Mouse (Mus musculus) limb, embryonic 12.5 days (tissue): Measurements from ENCODE around the gene Rhobtb1. TPM values are rescaled to one million over a fixed set of nuclear protein-coding genes. Genes with fewer than 3 reads are reported as not detected.

Source experiments
- ATAC-seq: fragments of 200-750 bp; cut with Nextera tagmentation; 2 replicates; pipeline ENCODE4 v1.8.0; 2017; ENCODE audit warnings: low read depth, moderate TSS enrichment; ENCODE audit not compliant: insufficient number of reproducible peaks, insufficient read depth, low FRiP score, low TSS enrichment
- H3K27ac ChIP-seq: fragments of 300-500 bp; sonication (generic); 2 replicates; pipeline ENCODE4 v1.5.1; 2016; ENCODE audit warnings: mild to moderate bottlenecking, moderate library complexity
- H3K27me3 ChIP-seq: fragments of 300-500 bp; sonication (generic); 2 replicates; pipeline ENCODE4 v1.6.1; 2016; ENCODE audit warnings: mild to moderate bottlenecking, moderate library complexity
- H3K36me3 ChIP-seq: fragments of 300-500 bp; sonication (generic); 2 replicates; pipeline ENCODE4 v1.6.1; 2016; ENCODE audit warnings: mild to moderate bottlenecking, moderate library complexity
- H3K4me1 ChIP-seq: fragments of 300-500 bp; sonication (generic); replicated peaks from 2 replicates; pipeline ENCODE4 v1.6.1; 2016
- H3K4me2 ChIP-seq: fragments of 300-500 bp; sonication (generic); 2 replicates; pipeline ENCODE4 v1.6.1; 2016; ENCODE audit warnings: mild to moderate bottlenecking, moderate library complexity
- H3K4me3 ChIP-seq: fragments of 300-500 bp; sonication (generic); replicated peaks from 2 replicates; pipeline ENCODE4 v1.5.1; 2016; ENCODE audit warnings: mild to moderate bottlenecking
- H3K9ac ChIP-seq: fragments of 300-500 bp; sonication (generic); replicated peaks from 2 replicates; pipeline ENCODE4 v1.6.1; 2016; ENCODE audit warnings: mild to moderate bottlenecking, moderate library complexity
- H3K9me3 ChIP-seq: fragments of 300-500 bp; sonication (generic); 2 replicates; pipeline ENCODE4 v1.6.1; 2016; ENCODE audit warnings: mild to moderate bottlenecking, moderate library complexity
- WGBS: fragments of 180-500 bp; shearing (Covaris S2); methylation state at CpG from one replicate; pipeline ENCODE4 v1.1.7; 2016; 5-methylcytosine and 5-hydroxymethylcytosine counted together
- polyA plus RNA-seq: library from polyadenylated mRNA; unstranded; fragments of >200 nt; fragmentation: Nextera tagmentation; extraction: Ambion mirVana; gene quantifications from 2 replicates; pipeline ENCODE4 v1.2.1, GENCODE M21; 2016

Gene Rhobtb1
- polyA plus RNA-seq = 29.9 and 33.0 TPM in 2 replicates

GRCm38 (mm10) chr10:69151045-69151444 lies at the start of gene Rhobtb1:
Rhobtb1 (plus strand) TSS chr10:69151434.
- H3K27ac ChIP-seq = no peak within 1 kb of the TSS
- no peaks in the 10 kb centered on the region for H3K36me3 ChIP-seq
- H3K9me3 ChIP-seq = no peaks in the 10 kb centered on the region
- WGBS = 86% methylated on average over 20 of the region's 20 CpGs
- no peak within 1 kb of the TSS for H3K4me2 ChIP-seq
- H3K9ac ChIP-seq = no peak within 1 kb of the TSS
- H3K27me3 ChIP-seq = no peaks in the 10 kb centered on the region
- H3K4me3 ChIP-seq = no peak within 1 kb of the TSS
- H3K4me1 ChIP-seq = no peaks in the 10 kb centered on the region
- no peak for ATAC-seq

- Histone ChIP-seq H3K27ac (no peak overlapping the region), H3K9ac (no peak overlapping the region), H3K27me3 (no peaks in the 10 kb centered on the region), H3K4me2 (no peak overlapping the region), H3K9me3 (no peaks in the 10 kb centered on the region), H3K4me3 (no peak overlapping the region), H3K36me3 (no peaks in the 10 kb centered on the region), H3K4me1 (no peaks in the 10 kb centered on the region)
- no peak for ATAC-seq
- 72% methylated on average over 4 of the region's 4 CpGs for WGBS
These were observed 49.2 kb upstream of the Rhobtb1 start for GRCm38 (mm10) chr10:69101988-69102387.

- Histone ChIP-seq H3K36me3 (no peaks in the 10 kb centered on the region), H3K4me2 (no peak overlapping the region), H3K9me3 (no peaks in the 10 kb centered on the region), H3K27me3 (no peaks in the 10 kb centered on the region), H3K4me1 (peaks cover 8% of the 10 kb centered on the region; the same call in 1 of the 2 replicates), H3K9ac (no peak overlapping the region), H3K4me3 (no peak overlapping the region), H3K27ac (no peak overlapping the region)
- ATAC-seq = no peak
- WGBS = 76% methylated on average over 12 of the region's 12 CpGs
These were observed 46.9 kb upstream of the Rhobtb1 start for GRCm38 (mm10) chr10:69104143-69104882.

GRCm38 (mm10) chr10:69104883-69105225 lies 46.4 kb upstream of the Rhobtb1 start:
- WGBS = 70% methylated on average over 9 of the region's 9 CpGs
- Histone ChIP-seq H3K9me3 (no peaks in the 10 kb centered on the region), H3K4me2 (no peak overlapping the region), H3K9ac (no peak overlapping the region), H3K36me3 (no peaks in the 10 kb centered on the region), H3K27me3 (no peaks in the 10 kb centered on the region), H3K4me1 (peaks cover 8% of the 10 kb centered on the region; the same call in 1 of the 2 replicates), H3K27ac (no peak overlapping the region), H3K4me3 (no peak overlapping the region)
- ATAC-seq = no peak

- Histone ChIP-seq H3K9ac (no peak overlapping the region), H3K36me3 (no peaks in the 10 kb centered on the region), H3K27me3 (no peaks in the 10 kb centered on the region), H3K4me3 (no peak overlapping the region), H3K4me1 (peaks cover 8% of the 10 kb centered on the region; the same call in 1 of the 2 replicates), H3K4me2 (no peak overlapping the region), H3K27ac (no peak overlapping the region), H3K9me3 (0 out of 2 replicates have a peak, but pooled peaks cover 4% of the 10 kb centered on the region)
- no peak for ATAC-seq
- 84% methylated on average over 1 of the region's 1 CpGs for WGBS
These were observed 44.4 kb upstream of the Rhobtb1 start for GRCm38 (mm10) chr10:69106796-69107195.

GRCm38 (mm10) chr10:69107253-69107652 lies 44.0 kb upstream of the Rhobtb1 start:
- H3K27ac ChIP-seq = no peak overlapping the region
- H3K36me3 ChIP-seq = no peaks in the 10 kb centered on the region
- no peak overlapping the region for H3K4me3 ChIP-seq
- H3K9ac ChIP-seq = no peak overlapping the region
- no peak for ATAC-seq
- H3K4me2 ChIP-seq = no peak overlapping the region
- peaks cover 8% of the 10 kb centered on the region; the same call in 1 of the 2 replicates for H3K4me1 ChIP-seq
- no peaks in the 10 kb centered on the region for H3K27me3 ChIP-seq
- WGBS = 63% methylated on average over 8 of the region's 8 CpGs
- H3K9me3 ChIP-seq = 0 out of 2 replicates have a peak, but pooled peaks cover 4% of the 10 kb centered on the region

GRCm38 (mm10) chr10:69114384-69114783 lies 36.9 kb upstream of the Rhobtb1 start:
- H3K36me3 ChIP-seq = no peaks in the 10 kb centered on the region
- 0 out of 2 replicates have a peak, but pooled peaks cover 7% of the 10 kb centered on the region for H3K9me3 ChIP-seq
- ATAC-seq = no peak
- 0 out of 2 replicates have a peak, but pooled peaks cover 8% of the 10 kb centered on the region for H3K4me1 ChIP-seq
- H3K9ac ChIP-seq = no peak overlapping the region
- no peak overlapping the region for H3K27ac ChIP-seq
- H3K4me2 ChIP-seq = no peak overlapping the region
- H3K4me3 ChIP-seq = no peak overlapping the region
- no peaks in the 10 kb centered on the region for H3K27me3 ChIP-seq

- H3K4me2 ChIP-seq = no peak overlapping the region
- H3K36me3 ChIP-seq = no peaks in the 10 kb centered on the region
- no peak overlapping the region for H3K27ac ChIP-seq
- 0 out of 2 replicates have a peak, but pooled peaks cover 3% of the 10 kb centered on the region for H3K9me3 ChIP-seq
- H3K9ac ChIP-seq = no peak overlapping the region
- no peak for ATAC-seq
- H3K27me3 ChIP-seq = no peaks in the 10 kb centered on the region
- no peak overlapping the region for H3K4me3 ChIP-seq
- H3K4me1 ChIP-seq = 0 out of 2 replicates have a peak, but pooled peaks cover 8% of the 10 kb centered on the region
These were observed 33.2 kb upstream of the Rhobtb1 start for GRCm38 (mm10) chr10:69117996-69118395.

GRCm38 (mm10) chr10:69118893-69119292 lies 32.3 kb upstream of the Rhobtb1 start:
- H3K4me1 ChIP-seq = 0 out of 2 replicates have a peak, but pooled peaks cover 8% of the 10 kb centered on the region
- no peak overlapping the region for H3K4me2 ChIP-seq
- H3K27me3 ChIP-seq = no peaks in the 10 kb centered on the region
- H3K9ac ChIP-seq = no peak overlapping the region
- 60% methylated on average over 3 of the region's 3 CpGs for WGBS
- H3K9me3 ChIP-seq = 0 out of 2 replicates have a peak, but pooled peaks cover under 1% of the 10 kb centered on the region
- no peak overlapping the region for H3K4me3 ChIP-seq
- H3K36me3 ChIP-seq = no peaks in the 10 kb centered on the region
- H3K27ac ChIP-seq = peak overlapping the region; percentile 25; the same call in 1 of the 2 replicates
- no peak for ATAC-seq

GRCm38 (mm10) chr10:69119456-69119855 lies 31.8 kb upstream of the Rhobtb1 start:
- 69% methylated on average over 1 of the region's 1 CpGs for WGBS
- 0 out of 2 replicates have a peak, but pooled peaks cover 8% of the 10 kb centered on the region for H3K4me1 ChIP-seq
- H3K27ac ChIP-seq = peak overlapping the region; percentile 25; the same call in 1 of the 2 replicates
- no peak overlapping the region for H3K4me3 ChIP-seq
- H3K9me3 ChIP-seq = no peaks in the 10 kb centered on the region
- H3K4me2 ChIP-seq = no peak overlapping the region
- H3K27me3 ChIP-seq = no peaks in the 10 kb centered on the region
- no peaks in the 10 kb centered on the region for H3K36me3 ChIP-seq
- no peak for ATAC-seq
- no peak overlapping the region for H3K9ac ChIP-seq

GRCm38 (mm10) chr10:69126546-69126945 lies 24.7 kb upstream of the Rhobtb1 start:
- Histone ChIP-seq H3K27me3 (no peaks in the 10 kb centered on the region), H3K4me2 (no peak overlapping the region), H3K9me3 (no peaks in the 10 kb centered on the region), H3K4me1 (no peaks in the 10 kb centered on the region), H3K27ac (no peak overlapping the region), H3K36me3 (no peaks in the 10 kb centered on the region), H3K9ac (no peak overlapping the region), H3K4me3 (no peak overlapping the region)
- ATAC-seq = no peak
- WGBS = 87% methylated on average over 2 of the region's 2 CpGs
